Mouse (Mus musculus): Measurements from ENCODE around the gene Rgl3. TPM values are rescaled to one million over a fixed set of nuclear protein-coding genes. Genes with fewer than 3 reads are reported as not detected.
A peak's percentile ranks its signal among the peaks of the same experiment; 100 is the strongest.

Rgl3 gene
- polyA plus RNA-seq, 1 experiment from 2014 or later: 3.7 TPM

DNA sequence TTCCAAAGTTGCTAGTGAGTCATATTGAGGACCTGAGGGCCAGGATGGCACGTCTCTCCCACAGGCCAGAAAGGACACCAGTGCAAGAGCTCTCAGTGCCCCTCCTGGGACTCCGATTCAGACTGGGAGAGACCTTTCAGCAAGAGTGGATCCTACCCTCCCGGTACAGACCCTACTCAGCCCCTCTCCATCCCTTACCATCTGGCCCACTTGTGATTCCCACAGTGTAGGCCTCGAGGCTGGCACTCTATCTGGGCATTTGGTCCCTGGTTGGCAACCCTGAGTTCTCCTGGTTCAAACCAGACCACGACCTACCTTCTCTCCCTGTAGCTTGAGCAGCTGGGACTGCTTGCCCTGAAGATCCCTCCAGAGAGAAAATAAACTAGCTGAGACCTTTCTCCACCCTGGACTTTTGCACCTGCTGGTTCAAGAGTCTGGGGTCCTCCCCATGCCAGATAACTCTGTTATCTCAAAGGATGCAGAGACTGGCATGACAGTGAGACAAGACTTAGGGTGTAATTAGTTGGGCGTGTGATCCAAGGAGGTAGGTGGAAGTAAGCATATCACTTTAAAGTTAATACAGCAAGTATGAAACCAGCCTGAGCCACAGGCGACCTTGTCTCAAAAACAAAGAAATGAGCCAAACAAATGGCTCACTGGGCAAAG is 53.6 kb downstream of the Rgl3 start:
- H3K36me3 ChIP-seq (ENCODE audit: control insufficient read depth, insufficient read depth, low read length): no peaks in the 10 kb centered on the region
- no peak overlapping the region for H3K9ac ChIP-seq (ENCODE audit: low read length)
- WGBS: 78% methylated on average over 7 of the region's 7 CpGs
- no peak overlapping the region for H3K27ac ChIP-seq (ENCODE audit: low read depth, low read length)
- H3K27me3 ChIP-seq (ENCODE audit: control insufficient read depth, insufficient read depth, low read length): no peaks in the 10 kb centered on the region
- H3K4me1 ChIP-seq (ENCODE audit: control insufficient read depth, insufficient read depth, low read length): no peaks in the 10 kb centered on the region
- H3K4me3 ChIP-seq (ENCODE audit: low read depth, low read length): no peak overlapping the region
- ATAC-seq (ENCODE audit: insufficient read depth, low FRiP score, low TSS enrichment) (no peak), DNase-seq (ENCODE audit: low spot score) (no peak)
- no peak overlapping the region for H3K4me2 ChIP-seq (ENCODE audit: low read depth)
- H3K9me3 ChIP-seq (ENCODE audit: control insufficient read depth, low read length): no peaks in the 10 kb centered on the region

DNA sequence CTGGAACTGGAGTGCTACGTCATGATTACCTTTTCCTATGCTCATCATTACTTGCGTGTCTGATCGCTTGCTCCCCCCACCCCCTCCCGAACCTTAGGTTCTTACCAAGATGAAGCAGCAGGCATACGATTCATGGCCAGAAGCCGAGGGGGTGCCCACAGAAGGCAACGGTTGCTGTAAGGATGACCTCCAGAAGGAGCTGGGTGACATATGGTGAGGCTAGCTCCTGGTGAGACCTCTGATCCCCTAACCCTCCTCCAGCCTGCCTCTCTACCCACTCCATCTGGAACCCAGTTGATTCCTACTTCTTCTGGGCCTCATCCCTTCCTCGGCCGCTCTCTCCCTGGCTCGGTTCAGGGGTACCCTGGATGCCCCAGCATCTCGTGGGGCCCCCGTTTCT is 55.2 kb downstream of the Rgl3 start:
- H3K36me3 ChIP-seq (ENCODE audit: control insufficient read depth, insufficient read depth, low read length): no peaks in the 10 kb centered on the region
- DNase-seq (ENCODE audit: low spot score): no peak
- H3K4me3 ChIP-seq (ENCODE audit: low read depth, low read length): no peak overlapping the region
- no peaks in the 10 kb centered on the region for H3K4me1 ChIP-seq (ENCODE audit: control insufficient read depth, insufficient read depth, low read length)
- H3K4me2 ChIP-seq (ENCODE audit: low read depth): no peak overlapping the region
- H3K9ac ChIP-seq (ENCODE audit: low read length): no peak overlapping the region
- no peaks in the 10 kb centered on the region for H3K27me3 ChIP-seq (ENCODE audit: control insufficient read depth, insufficient read depth, low read length)
- no peaks in the 10 kb centered on the region for H3K9me3 ChIP-seq (ENCODE audit: control insufficient read depth, low read length)
- H3K27ac ChIP-seq (ENCODE audit: low read depth, low read length): no peak overlapping the region
- no peak for ATAC-seq (ENCODE audit: insufficient read depth, low FRiP score, low TSS enrichment)
- WGBS: 88% methylated on average over 12 of the region's 12 CpGs

- Histone ChIP-seq H3K27ac (ENCODE audit: low read depth, low read length) (no peak overlapping the region), H3K9me3 (ENCODE audit: control insufficient read depth, low read length) (no peaks in the 10 kb centered on the region), H3K27me3 (ENCODE audit: control insufficient read depth, insufficient read depth, low read length) (no peaks in the 10 kb centered on the region), H3K4me3 (ENCODE audit: low read depth, low read length) (no peak overlapping the region), H3K36me3 (ENCODE audit: control insufficient read depth, insufficient read depth, low read length) (no peaks in the 10 kb centered on the region), H3K4me2 (ENCODE audit: low read depth) (no peak overlapping the region), H3K9ac (ENCODE audit: low read length) (no peak overlapping the region), H3K4me1 (ENCODE audit: control insufficient read depth, insufficient read depth, low read length) (no peaks in the 10 kb centered on the region)
- DNase-seq (ENCODE audit: low spot score): no peak
- WGBS: 60% methylated on average over 12 of the region's 12 CpGs
- ATAC-seq (ENCODE audit: insufficient read depth, low FRiP score, low TSS enrichment): no peak
These were observed 56.7 kb downstream of the Rgl3 start for GRCm38 (mm10) chr9:21932445-21933137.

GRCm38 (mm10) chr9:21932006-21932405 is 57.2 kb downstream of the Rgl3 start:
- 61% methylated on average over 2 of the region's 2 CpGs for WGBS
- Histone ChIP-seq H3K27me3 (ENCODE audit: control insufficient read depth, insufficient read depth, low read length) (no peaks in the 10 kb centered on the region), H3K4me2 (ENCODE audit: low read depth) (no peak overlapping the region)

DNA sequence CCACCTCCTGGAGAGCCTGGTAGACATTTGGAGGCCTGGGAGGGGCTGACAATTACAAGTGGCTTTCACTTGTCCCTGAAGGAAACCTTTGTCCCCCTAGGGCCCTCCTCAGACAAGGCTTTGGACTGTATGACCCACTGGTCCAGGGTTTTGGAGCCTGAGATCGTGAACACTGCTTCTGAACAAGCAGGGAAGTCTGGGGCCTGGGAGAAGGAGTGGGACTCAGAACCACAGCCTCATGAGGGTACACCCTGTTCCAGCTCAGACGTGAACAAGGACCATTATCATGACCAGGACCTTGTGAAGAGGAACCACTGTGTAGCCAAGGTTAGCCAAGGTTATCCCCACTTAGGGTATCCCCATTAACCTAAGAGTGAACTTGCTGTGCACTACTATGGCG is 60.0 kb downstream of the Rgl3 start:
- ATAC-seq (ENCODE audit: insufficient read depth, low FRiP score, low TSS enrichment) (no peak), DNase-seq (ENCODE audit: low spot score) (no peak)
- Histone ChIP-seq H3K4me3 (ENCODE audit: low read depth, low read length) (no peak overlapping the region), H3K36me3 (ENCODE audit: control insufficient read depth, insufficient read depth, low read length) (no peaks in the 10 kb centered on the region), H3K4me2 (ENCODE audit: low read depth) (no peak overlapping the region), H3K27me3 (ENCODE audit: control insufficient read depth, insufficient read depth, low read length) (no peaks in the 10 kb centered on the region), H3K9ac (ENCODE audit: low read length) (no peak overlapping the region), H3K9me3 (ENCODE audit: control insufficient read depth, low read length) (no peaks in the 10 kb centered on the region), H3K4me1 (ENCODE audit: control insufficient read depth, insufficient read depth, low read length) (no peaks in the 10 kb centered on the region), H3K27ac (ENCODE audit: low read depth, low read length) (no peak overlapping the region)
- 82% methylated on average over 3 of the region's 3 CpGs for WGBS

More at GRCm38 (mm10) chr9:21932006-21932405, 57.2 kb downstream of the Rgl3 start:
- Histone ChIP-seq H3K4me1 (ENCODE audit: control insufficient read depth, insufficient read depth, low read length) (no peaks in the 10 kb centered on the region), H3K27ac (ENCODE audit: low read depth, low read length) (no peak overlapping the region), H3K9ac (ENCODE audit: low read length) (no peak overlapping the region), H3K4me3 (ENCODE audit: low read depth, low read length) (no peak overlapping the region), H3K9me3 (ENCODE audit: control insufficient read depth, low read length) (no peaks in the 10 kb centered on the region), H3K36me3 (ENCODE audit: control insufficient read depth, insufficient read depth, low read length) (no peaks in the 10 kb centered on the region)
- no peak for ATAC-seq (ENCODE audit: insufficient read depth, low FRiP score, low TSS enrichment)
- no peak for DNase-seq (ENCODE audit: low spot score)

- DNase-seq (ENCODE audit: low spot score) (peak; percentile 96), ATAC-seq (ENCODE audit: insufficient read depth, low FRiP score, low TSS enrichment) (peak; percentile 98)
- Histone ChIP-seq H3K27me3 (ENCODE audit: control insufficient read depth, insufficient read depth, low read length) (no peaks in the 10 kb centered on the region), H3K36me3 (ENCODE audit: control insufficient read depth, insufficient read depth, low read length) (no peaks in the 10 kb centered on the region), H3K27ac (ENCODE audit: low read depth, low read length) (no peak within 1 kb of the TSS), H3K4me1 (ENCODE audit: control insufficient read depth, insufficient read depth, low read length) (no peaks in the 10 kb centered on the region), H3K4me2 (ENCODE audit: low read depth) (peak within 1 kb of the TSS; percentile 39), H3K9ac (ENCODE audit: low read length) (peak within 1 kb of the TSS; percentile 58), H3K9me3 (ENCODE audit: control insufficient read depth, low read length) (no peaks in the 10 kb centered on the region), H3K4me3 (ENCODE audit: low read depth, low read length) (peak within 1 kb of the TSS; percentile 41)
- WGBS: under 1% methylated on average over 28 of the region's 28 CpGs
These were observed 62.0 kb downstream of the Rgl3 start, which contains the start of the genes Ccdc159 and Tmem205 for GRCm38 (mm10) chr9:21927208-21927753. Gene Ccdc159 (plus strand): TSS chr9:21927471. Gene Tmem205 (minus strand): TSS chr9:21927556.

GRCm38 (mm10) chr9:21926784-21927183 is 62.5 kb downstream of the Rgl3 start:
- Histone ChIP-seq H3K9ac (ENCODE audit: low read length) (peak overlapping the region; percentile 58), H3K27ac (ENCODE audit: low read depth, low read length) (no peak overlapping the region), H3K27me3 (ENCODE audit: control insufficient read depth, insufficient read depth, low read length) (no peaks in the 10 kb centered on the region), H3K4me2 (ENCODE audit: low read depth) (peak overlapping the region; percentile 39), H3K36me3 (ENCODE audit: control insufficient read depth, insufficient read depth, low read length) (no peaks in the 10 kb centered on the region), H3K4me3 (ENCODE audit: low read depth, low read length) (peak overlapping the region; percentile 41), H3K4me1 (ENCODE audit: control insufficient read depth, insufficient read depth, low read length) (no peaks in the 10 kb centered on the region), H3K9me3 (ENCODE audit: control insufficient read depth, low read length) (no peaks in the 10 kb centered on the region)
- DNase-seq (ENCODE audit: low spot score) (no peak), ATAC-seq (ENCODE audit: insufficient read depth, low FRiP score, low TSS enrichment) (no peak; the same call in 1 of the 2 replicates)
- 3% methylated on average over 6 of the region's 6 CpGs for WGBS

- H3K4me2 ChIP-seq (ENCODE audit: low read depth): 0 out of 2 replicates have a peak overlapping the region, but pooled peaks have one; percentile 39
- H3K9ac ChIP-seq (ENCODE audit: low read length): no peak overlapping the region
- no peak overlapping the region for H3K4me3 ChIP-seq (ENCODE audit: low read depth, low read length)
- no peaks in the 10 kb centered on the region for H3K9me3 ChIP-seq (ENCODE audit: control insufficient read depth, low read length)
- no peaks in the 10 kb centered on the region for H3K4me1 ChIP-seq (ENCODE audit: control insufficient read depth, insufficient read depth, low read length)
- no peaks in the 10 kb centered on the region for H3K27me3 ChIP-seq (ENCODE audit: control insufficient read depth, insufficient read depth, low read length)
- no peaks in the 10 kb centered on the region for H3K36me3 ChIP-seq (ENCODE audit: control insufficient read depth, insufficient read depth, low read length)
- no peak for DNase-seq (ENCODE audit: low spot score)
- H3K27ac ChIP-seq (ENCODE audit: low read depth, low read length): no peak overlapping the region
- 83% methylated on average over 6 of the region's 6 CpGs for WGBS
- no peak for ATAC-seq (ENCODE audit: insufficient read depth, low FRiP score, low TSS enrichment)
These were observed 63.1 kb downstream of the Rgl3 start for GRCm38 (mm10) chr9:21926155-21926554.

Measured in neural tube, embryonic 11.5 days (tissue).